ENCODE assay signal across 8 mouse cellular contexts in the genomic region with DNA sequence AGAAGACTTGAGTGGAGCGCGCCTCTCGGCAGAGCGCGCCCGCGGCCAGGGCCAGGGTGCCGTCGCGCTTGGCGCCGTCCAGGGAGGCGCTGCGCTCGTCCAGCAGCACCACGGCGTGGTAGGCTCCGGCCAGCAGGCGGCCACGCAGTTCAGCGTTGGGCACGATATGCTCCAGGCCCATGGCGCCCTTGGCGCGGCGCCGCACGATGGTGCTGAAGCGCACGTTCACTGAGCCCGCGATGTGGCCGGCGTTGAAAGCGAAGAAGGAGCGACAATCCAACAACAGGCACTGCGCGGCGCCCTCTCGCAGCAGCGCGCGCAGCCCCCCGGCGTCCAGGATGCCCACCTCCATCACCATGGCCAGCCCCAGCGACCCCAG. TPM values are rescaled to one million over a fixed set of nuclear protein-coding genes. Genes with fewer than 3 reads are reported as not detected.
DNase-seq lines count a peak whose midpoint lies in the region; ATAC-seq and TF ChIP-seq lines count a peak whose summit lies in the region.

No protein-coding gene starts in this region.

- H3K27me3 ChIP-seq in heart, postnatal 0 days (ENCODE audit: control insufficient read depth, insufficient read depth, low read length) = no peaks in the 10 kb centered on the region
- H3K27me3 ChIP-seq in liver, postnatal 0 days (ENCODE audit: insufficient read depth, low read length) = no peaks in the 10 kb centered on the region

- WGBS in heart, postnatal 0 days = 0% methylated on average over 46 of the region's 46 CpGs
- under 1% methylated on average over 46 of the region's 46 CpGs for WGBS in large intestine, adult 2 months
- 5% methylated on average over 33 of the region's 46 CpGs for WGBS in liver, postnatal 0 days (ENCODE audit: insufficient replicate concordance)

- H3K36me3 ChIP-seq in heart, postnatal 0 days (replicated peaks; ENCODE audit: control insufficient read depth, insufficient read depth, low read length) = peaks cover 17% of the 10 kb centered on the region
- H3K36me3 ChIP-seq in liver, postnatal 0 days (replicated peaks; ENCODE audit: insufficient read depth, low read length) = peaks cover 27% of the 10 kb centered on the region

- 0 out of 2 replicates have a peak, but pooled peaks have one; percentile 10 for TF ChIP-seq EP300 in heart, postnatal 0 days (IDR thresholded peaks at IDR 0.05; ENCODE audit: low read depth)
- TF ChIP-seq EP300 in liver, postnatal 0 days (IDR thresholded peaks at IDR 0.05; ENCODE audit: low read depth) = no peak

- H3K4me3 ChIP-seq in heart, postnatal 0 days (ENCODE audit: low read depth, low read length) = peak overlapping the region; percentile 76
- H3K4me3 ChIP-seq in liver, postnatal 0 days (ENCODE audit: low read depth, low read length) = peak overlapping the region; percentile 76

- H3K9me3 ChIP-seq in heart, postnatal 0 days (replicated peaks; ENCODE audit: control insufficient read depth, low read length) = no peaks in the 10 kb centered on the region
- H3K9me3 ChIP-seq in liver, postnatal 0 days (ENCODE audit: low read length) = no peaks in the 10 kb centered on the region

- peak overlapping the region; percentile 98 for H3K27ac ChIP-seq in heart, postnatal 0 days (ENCODE audit: low read depth)
- H3K27ac ChIP-seq in liver, postnatal 0 days (ENCODE audit: low read depth) = peak overlapping the region; percentile 99

- peak overlapping the region; percentile 75 for H3K4me2 ChIP-seq in heart, postnatal 0 days (ENCODE audit: low read depth, low read length)
- peak overlapping the region; percentile 85 for H3K4me2 ChIP-seq in liver, postnatal 0 days (ENCODE audit: low read depth, low read length)

- H3K4me1 ChIP-seq in heart, postnatal 0 days (ENCODE audit: control insufficient read depth, insufficient read depth) = peaks cover 42% of the 10 kb centered on the region
- peaks cover 42% of the 10 kb centered on the region for H3K4me1 ChIP-seq in liver, postnatal 0 days (ENCODE audit: insufficient read depth)

- DNase-seq in 3T3-L1 (ENCODE audit: low read depth, low spot score) = peak; percentile 91
- DNase-seq in adrenal gland, postnatal 4 days (ENCODE audit: low spot score in 2 of 2) = peak; percentile 60 to 62
- peak; percentile 83 for DNase-seq in heart, postnatal 0 days (ENCODE audit: low spot score)
- DNase-seq in large intestine, adult 2 months (ENCODE audit: low read depth, low spot score) = peak; percentile 47
- peak; percentile 87 for DNase-seq in liver, postnatal 0 days
- DNase-seq in ovary, adult 18-20 months (ENCODE audit: low spot score) = peak; percentile 82
- DNase-seq in thymus, postnatal 10 days (ENCODE audit: low spot score in 2 of 2) = peak; percentile 74 to 75

- peak overlapping the region; percentile 88 for H3K9ac ChIP-seq in heart, postnatal 0 days (replicated peaks; ENCODE audit: low read depth, low read length)
- H3K9ac ChIP-seq in liver, postnatal 0 days (replicated peaks) = peak overlapping the region; percentile 95

- ATAC-seq in erythroblast, adult 5-6 weeks (replicated peaks; ENCODE audit: low FRiP score, poor library complexity, severe bottlenecking) = peak; percentile 63
- peak; percentile 62 for ATAC-seq in heart, postnatal 0 days (ENCODE audit: insufficient read depth, low read depth)
- peak; percentile 58 for ATAC-seq in liver, postnatal 0 days

- peak; percentile 69 for TF ChIP-seq CTCF in heart, postnatal 0 days (IDR thresholded peaks at IDR 0.05; ENCODE audit: low read depth)
- peak; percentile 89 for TF ChIP-seq CTCF in liver, postnatal 0 days (IDR thresholded peaks at IDR 0.05; ENCODE audit: low read depth)

RNA-seq across cellular contexts. Expression of a gene that starts 53.3 kb away (rescaled TPM):
- 100 to 1,000 TPM; 158 to 164 TPM for total RNA-seq in adrenal gland, postnatal 4 days (2021)
- total RNA-seq in erythroblast, adult 5-6 weeks (2015; ENCODE audit: low replicate concordance) = 23.4 and 26.1 TPM in 2 replicates
- total RNA-seq in erythroblast, adult 5-6 weeks (2017; ENCODE audit: low replicate concordance) = 2.1 and 10.3 TPM in 2 replicates
- 148 and 152 TPM in 2 replicates for total RNA-seq in heart, postnatal 0 days (2014; rRNA removed; ENCODE audit: low replicate concordance)
- polyA plus RNA-seq in heart, postnatal 0 days (2015; fragmentation: Nextera tagmentation; extraction: Ambion mirVana) = 50.8 and 53.3 TPM in 2 replicates
- polyA plus RNA-seq in large intestine, adult 2 months (2012; rRNA removed) = 113 TPM in 2 replicates
- polyA plus RNA-seq in liver, postnatal 0 days (2015; fragmentation: Nextera tagmentation; extraction: Ambion mirVana) = 34.4 and 35.0 TPM in 2 replicates

RNA-seq across cellular contexts. Expression of a gene that starts 54.0 kb away (rescaled TPM):
- 10 to 100 TPM; 43.8 to 46.4 TPM for total RNA-seq in adrenal gland, postnatal 4 days (2021)
- total RNA-seq in erythroblast, adult 5-6 weeks (2015; ENCODE audit: low replicate concordance) = 54.8 and 66.0 TPM in 2 replicates
- 9.5 and 13.1 TPM in 2 replicates for total RNA-seq in erythroblast, adult 5-6 weeks (2017; ENCODE audit: low replicate concordance)
- 105 and 114 TPM in 2 replicates for total RNA-seq in heart, postnatal 0 days (2014; rRNA removed; ENCODE audit: low replicate concordance)
- 23.1 and 24.0 TPM in 2 replicates for polyA plus RNA-seq in heart, postnatal 0 days (2015; fragmentation: Nextera tagmentation; extraction: Ambion mirVana)
- 23.4 and 33.5 TPM in 2 replicates for polyA plus RNA-seq in large intestine, adult 2 months (2012; rRNA removed)
- polyA plus RNA-seq in liver, postnatal 0 days (2015; fragmentation: Nextera tagmentation; extraction: Ambion mirVana) = 13.4 and 14.2 TPM in 2 replicates

Comparison
In these comparisons a context has a peak if more than half of its experiments do, and no peak if none do; other contexts are left out.
1. Peak in every context shown above with its lines: DNase-seq, ATAC-seq, H3K4me3 ChIP-seq and H3K27ac ChIP-seq.